Mouse (Mus musculus) hindbrain, postnatal 0 days (tissue): Measurements from ENCODE around the gene Atg4a. TPM values are rescaled to one million over a fixed set of nuclear protein-coding genes. Genes with fewer than 3 reads are reported as not detected.

Experiments used
- ATAC-seq: fragments of 200-750 bp; cut with Nextera tagmentation; 2 replicates; pipeline ENCODE4 v1.8.0; 2017; ENCODE audit warnings: mild to moderate bottlenecking, moderate TSS enrichment, moderate library complexity
- DNase-seq: peaks from one replicate; pipeline ENCODE4 v3.0.0-alpha.2; 2015; ENCODE audit warnings: low spot score
- H3K27ac ChIP-seq: fragments of 300-500 bp; sonication (generic); 2 replicates; pipeline ENCODE4 v1.5.1; 2014; ENCODE audit warnings: mild to moderate bottlenecking
- H3K27me3 ChIP-seq: fragments of 300-500 bp; sonication (generic); 2 replicates; pipeline ENCODE4 v1.6.1; 2014; ENCODE audit warnings: low read length, mixed read lengths; ENCODE audit not compliant: insufficient read depth
- H3K36me3 ChIP-seq: fragments of 300-500 bp; sonication (generic); 2 replicates; pipeline ENCODE4 v1.6.1; 2014; ENCODE audit warnings: low read length, mixed read lengths; ENCODE audit not compliant: insufficient read depth
- H3K4me1 ChIP-seq: fragments of 300-500 bp; sonication (generic); 2 replicates; pipeline ENCODE4 v1.6.1; 2014; ENCODE audit warnings: antibody characterized with exemption, low read length, mixed read lengths; ENCODE audit not compliant: insufficient read depth
- H3K4me2 ChIP-seq: fragments of 300-500 bp; sonication (generic); 2 replicates; pipeline ENCODE4 v1.6.1; 2014; ENCODE audit warnings: low read depth, mild to moderate bottlenecking, low read length, moderate library complexity, mixed read lengths
- H3K4me3 ChIP-seq: fragments of 300-500 bp; sonication (generic); 2 replicates; pipeline ENCODE4 v1.5.1; 2014; ENCODE audit warnings: low read length
- H3K9ac ChIP-seq: fragments of 300-500 bp; sonication (generic); replicated peaks from 2 replicates; pipeline ENCODE4 v1.6.1; 2014; ENCODE audit warnings: mild to moderate bottlenecking, low read length, moderate library complexity, mixed read lengths
- H3K9me3 ChIP-seq: fragments of 300-500 bp; sonication (generic); 2 replicates; pipeline ENCODE4 v1.6.1; 2016; ENCODE audit warnings: low read length, mixed read lengths
- CTCF ChIP-seq: IDR thresholded peaks from 2 replicates; pipeline ENCODE4 v1.5.1; 2016; ENCODE audit warnings: antibody characterized with exemption, control low read depth, low read depth
- WGBS: fragments of 180-500 bp; shearing (Covaris S2); extraction: QIAGEN DNeasy Blood & Tissue Kit; methylation state at CpG from one replicate; pipeline ENCODE4 v1.1.7; 2014; 5-methylcytosine and 5-hydroxymethylcytosine counted together
- polyA plus RNA-seq: library from polyadenylated mRNA; unstranded; fragments of >200 nt; fragmentation: Nextera tagmentation; extraction: Ambion mirVana; gene quantifications from 2 replicates; pipeline ENCODE4 v1.2.1, GENCODE M21; 2015
- total RNA-seq: library from RNA; depleted of rRNA; stranded (reverse); fragments of >200 nt; gene quantifications from 2 replicates; pipeline ENCODE4 v1.2.3, GENCODE M21; 2014

The Atg4a gene
- total and polyA plus RNA-seq, 2 experiments from 2014 or later: 14.1 to 20.7 TPM

DNA sequence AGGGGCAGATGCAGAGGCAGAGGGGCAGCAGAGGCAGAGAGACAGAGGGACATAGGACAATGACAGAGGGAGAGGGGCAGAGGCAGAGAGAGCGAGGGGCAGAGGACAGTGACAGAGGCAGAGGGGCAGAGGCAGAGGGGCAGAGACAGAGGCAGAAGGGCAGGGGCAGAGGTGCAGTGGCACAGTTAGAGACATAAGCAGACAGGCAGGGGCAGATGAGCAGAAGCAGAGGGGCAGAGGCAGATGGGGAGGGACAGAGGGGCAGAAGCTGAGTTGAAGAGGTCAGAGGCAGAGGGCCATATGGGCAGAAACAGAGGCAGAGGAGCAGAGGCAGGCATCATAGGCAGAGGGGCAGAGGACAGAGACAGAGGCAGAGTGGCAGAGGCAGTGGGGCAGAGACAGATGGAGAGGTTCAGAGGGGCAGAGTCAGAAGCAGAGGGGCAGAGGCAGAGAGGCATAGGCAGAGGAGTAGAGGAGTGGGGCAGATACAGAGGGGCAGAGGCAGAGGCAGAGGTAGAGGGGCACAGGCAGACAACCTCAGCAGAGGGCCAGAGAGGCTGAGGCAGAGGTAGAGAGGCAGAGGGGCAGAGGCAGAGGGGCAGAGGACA is 40.3 kb downstream of the Atg4a start:
- WGBS: 85% methylated on average over 1 of the region's 1 CpGs
- Histone ChIP-seq H3K4me3 (no peak overlapping the region), H3K9me3 (no peaks in the 10 kb centered on the region), H3K27ac (no peak overlapping the region), H3K36me3 (no peaks in the 10 kb centered on the region; the same call in 1 of the 2 replicates), H3K4me1 (no peaks in the 10 kb centered on the region), H3K27me3 (no peaks in the 10 kb centered on the region; the same call in 1 of the 2 replicates), H3K9ac (no peak overlapping the region), H3K4me2 (no peak overlapping the region)
- no peak for DNase-seq
- peak; percentile 63 for ATAC-seq
- TF ChIP-seq CTCF: no peak

DNA sequence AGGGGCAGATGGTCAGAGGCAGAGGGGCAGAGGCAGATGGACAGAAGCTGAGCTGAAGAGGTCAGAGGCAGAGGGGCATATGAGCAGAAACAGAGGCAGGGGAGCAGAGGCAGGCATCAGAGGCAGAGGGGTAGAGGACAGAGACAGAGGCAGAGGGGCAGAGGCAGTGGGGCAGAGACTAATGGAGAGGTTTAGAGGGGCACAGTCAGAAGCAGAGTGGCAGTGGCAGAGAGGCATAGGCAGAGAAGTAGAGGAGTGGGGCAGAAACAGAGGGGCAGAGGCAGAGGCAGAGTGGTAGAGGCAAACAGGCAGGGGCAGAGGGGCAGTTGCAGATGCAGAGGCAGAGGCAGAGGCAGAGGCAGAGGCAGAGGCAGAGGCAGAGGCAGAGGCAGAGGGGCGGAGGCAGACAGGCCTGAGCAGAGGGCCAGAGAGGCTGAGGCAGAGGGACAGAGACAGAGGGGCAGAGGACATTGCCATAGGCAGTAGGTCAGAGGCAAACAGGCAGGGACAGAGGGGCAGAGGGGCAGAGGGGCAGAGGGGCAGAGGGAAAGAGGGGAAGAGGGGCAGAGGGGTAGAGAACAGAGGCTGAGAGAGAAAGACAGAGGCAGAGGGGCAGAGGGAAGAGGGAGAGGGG is 41.3 kb downstream of the Atg4a start:
- 63% methylated on average over 1 of the region's 1 CpGs for WGBS
- ATAC-seq: peak; percentile 27; the same call in 1 of the 2 replicates
- no peaks in the 10 kb centered on the region; the same call in 1 of the 2 replicates for H3K36me3 ChIP-seq

DNA sequence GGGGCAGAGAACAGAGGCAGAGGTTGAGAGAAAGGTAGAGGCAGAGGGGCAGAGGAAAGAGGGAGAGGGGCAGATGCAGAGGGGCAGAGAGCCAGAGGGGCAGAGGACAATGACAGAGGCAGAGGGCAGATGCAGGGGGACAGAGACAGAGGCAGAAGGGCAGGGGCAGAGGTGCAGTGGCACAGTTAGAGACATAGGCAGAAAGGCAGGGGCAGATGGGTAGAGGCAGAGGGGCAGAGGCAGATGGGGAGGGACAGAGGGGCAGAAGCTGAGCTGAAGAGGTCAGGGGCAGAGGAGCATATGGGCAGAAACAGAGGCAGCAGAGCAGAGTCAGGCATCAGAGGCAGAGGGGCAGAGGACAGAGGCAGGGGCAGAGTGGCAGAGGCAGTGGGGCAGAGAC is 42.2 kb downstream of the Atg4a start:
- no peak for TF ChIP-seq CTCF
- no peak for ATAC-seq

More for the DNA sequence above, 41.3 kb downstream of the Atg4a start:
- no peaks in the 10 kb centered on the region for H3K4me1 ChIP-seq
- no peak overlapping the region for H3K9ac ChIP-seq
- no peak for DNase-seq
- H3K4me3 ChIP-seq: no peak overlapping the region
- H3K9me3 ChIP-seq: no peaks in the 10 kb centered on the region
- no peak for TF ChIP-seq CTCF
- H3K4me2 ChIP-seq: no peak overlapping the region
- H3K27ac ChIP-seq: no peak overlapping the region
- no peaks in the 10 kb centered on the region; the same call in 1 of the 2 replicates for H3K27me3 ChIP-seq

DNA sequence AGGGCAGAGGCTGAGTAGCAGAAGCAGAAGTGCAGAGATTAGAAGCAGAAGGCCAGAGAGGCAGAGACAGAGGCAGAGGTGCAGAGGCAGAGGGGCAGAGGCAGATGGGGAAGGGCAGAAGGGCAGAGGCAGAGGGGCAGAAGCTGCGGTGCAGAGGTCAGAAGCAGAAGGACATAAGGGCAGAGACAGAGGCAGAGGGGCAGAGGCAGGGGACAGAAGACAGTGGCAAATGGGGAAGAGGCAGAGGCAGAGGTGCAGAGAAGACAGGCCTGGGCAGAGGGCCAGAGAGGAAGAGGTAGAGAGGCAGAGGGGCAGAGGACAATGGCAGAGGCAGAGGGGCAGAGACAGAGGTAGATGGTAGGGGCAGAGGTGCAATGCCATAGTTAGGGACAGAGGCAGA is 193.0 kb downstream of the Atg4a start:
- 87% methylated on average over 1 of the region's 1 CpGs for WGBS
- no peak overlapping the region for H3K4me3 ChIP-seq
- H3K36me3 ChIP-seq: no peaks in the 10 kb centered on the region
- H3K27me3 ChIP-seq: no peaks in the 10 kb centered on the region
- no peak for ATAC-seq
- no peak overlapping the region for H3K27ac ChIP-seq
- DNase-seq: no peak
- no peak overlapping the region for H3K9ac ChIP-seq
- H3K4me2 ChIP-seq: no peak overlapping the region
- no peak for TF ChIP-seq CTCF
- H3K4me1 ChIP-seq: no peaks in the 10 kb centered on the region
- H3K9me3 ChIP-seq: no peaks in the 10 kb centered on the region

More for the DNA sequence above, 42.2 kb downstream of the Atg4a start:
- H3K9me3 ChIP-seq: no peaks in the 10 kb centered on the region
- no peak for DNase-seq
- no peaks in the 10 kb centered on the region; the same call in 1 of the 2 replicates for H3K27me3 ChIP-seq
- H3K4me3 ChIP-seq: no peak overlapping the region
- H3K27ac ChIP-seq: no peak overlapping the region
- no peaks in the 10 kb centered on the region for H3K36me3 ChIP-seq
- no peak overlapping the region for H3K4me2 ChIP-seq
- H3K9ac ChIP-seq: no peak overlapping the region
- no peaks in the 10 kb centered on the region for H3K4me1 ChIP-seq

DNA sequence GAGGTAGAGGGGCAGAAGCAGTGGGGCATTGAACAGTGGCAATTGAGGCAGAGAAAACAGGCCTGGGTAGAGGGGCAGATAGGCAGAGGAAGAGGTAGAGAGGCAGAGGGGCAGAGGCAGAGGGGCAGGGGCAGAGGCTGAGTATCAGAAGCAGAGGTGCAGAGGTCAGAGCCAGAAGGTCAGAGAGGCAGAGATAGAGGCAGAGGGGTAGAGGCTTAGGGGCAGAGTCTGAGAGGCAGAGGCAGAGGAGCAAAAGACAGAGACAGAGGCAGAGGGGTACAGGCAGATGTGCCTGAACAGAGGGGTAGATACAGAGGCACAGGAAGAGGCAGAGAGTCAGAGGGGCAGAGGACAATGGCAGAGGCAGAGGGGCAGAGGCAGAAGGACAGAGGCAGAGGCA is 193.6 kb downstream of the Atg4a start:
- H3K4me2 ChIP-seq: no peak overlapping the region
- no peaks in the 10 kb centered on the region for H3K27me3 ChIP-seq
- no peaks in the 10 kb centered on the region for H3K9me3 ChIP-seq
- H3K9ac ChIP-seq: no peak overlapping the region
- no peak overlapping the region for H3K27ac ChIP-seq
- no peaks in the 10 kb centered on the region for H3K4me1 ChIP-seq
- no peak overlapping the region for H3K4me3 ChIP-seq
- ATAC-seq (no peak), DNase-seq (no peak)
- no peak for TF ChIP-seq CTCF
- no peaks in the 10 kb centered on the region for H3K36me3 ChIP-seq

DNA sequence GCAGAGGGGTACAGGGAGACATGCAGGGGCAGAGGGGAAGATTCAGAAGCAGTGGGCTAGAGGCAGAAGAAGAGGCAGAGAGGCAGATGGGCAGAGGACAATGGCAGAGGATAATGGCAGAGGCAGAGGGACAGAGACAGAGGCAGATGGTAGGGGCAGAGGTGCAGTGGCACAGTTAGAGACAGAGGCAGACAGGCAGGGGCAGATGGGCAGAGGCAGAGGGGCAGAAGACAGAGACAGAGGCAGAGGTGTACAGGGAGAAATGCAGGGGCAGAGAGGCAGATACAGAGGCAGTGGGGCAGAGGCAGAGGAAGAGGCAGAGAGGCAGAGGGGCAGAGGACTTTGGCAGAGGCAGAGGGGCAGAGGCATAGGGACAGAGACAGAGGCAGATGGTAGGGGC is 194.5 kb downstream of the Atg4a start:
- Histone ChIP-seq H3K27ac (no peak overlapping the region), H3K9ac (no peak overlapping the region), H3K9me3 (no peaks in the 10 kb centered on the region), H3K4me1 (no peaks in the 10 kb centered on the region), H3K4me3 (no peak overlapping the region), H3K36me3 (no peaks in the 10 kb centered on the region), H3K4me2 (no peak overlapping the region), H3K27me3 (no peaks in the 10 kb centered on the region)
- no peak for ATAC-seq
- no peak for TF ChIP-seq CTCF
- no peak for DNase-seq

DNA sequence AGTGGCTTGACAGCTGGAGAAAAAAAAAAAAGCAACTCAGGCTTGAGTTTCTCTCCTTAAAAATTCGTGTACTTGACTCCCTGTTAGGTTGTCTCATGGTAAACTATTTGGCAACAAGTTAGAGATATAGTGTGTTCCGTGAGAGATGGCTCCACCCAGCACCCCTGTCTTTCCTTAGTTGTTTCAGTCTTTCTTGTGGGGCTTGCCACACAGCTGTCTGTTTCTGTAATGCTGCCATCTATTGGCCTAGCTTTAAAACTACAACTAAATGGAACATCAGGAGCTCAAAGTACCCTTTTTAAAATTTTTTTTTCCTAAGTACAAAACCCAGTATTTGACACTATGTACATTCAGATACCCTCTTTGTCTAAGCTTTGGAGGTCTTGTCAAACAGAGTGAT is 200.0 kb downstream of the Atg4a start:
- no peaks in the 10 kb centered on the region for H3K4me1 ChIP-seq
- DNase-seq (peak; percentile 17), ATAC-seq (0 out of 2 replicates have a peak, but pooled peaks have one; percentile 58)
- no peaks in the 10 kb centered on the region for H3K9me3 ChIP-seq
- TF ChIP-seq CTCF: peak; percentile 52
- no peak overlapping the region for H3K4me3 ChIP-seq
- H3K9ac ChIP-seq: no peak overlapping the region
- no peak overlapping the region for H3K4me2 ChIP-seq
- no peaks in the 10 kb centered on the region for H3K36me3 ChIP-seq
- H3K27me3 ChIP-seq: no peaks in the 10 kb centered on the region
- H3K27ac ChIP-seq: no peak overlapping the region
- 18% methylated on average over 2 of the region's 2 CpGs for WGBS
